Mouse (Mus musculus) heart, embryonic 12.5 days (tissue): ENCODE results near the gene Prkd2. TPM values are rescaled to one million over a fixed set of nuclear protein-coding genes. Genes with fewer than 3 reads are reported as not detected.

ENCODE experiments used
- ATAC-seq: fragments of 200-750 bp; cut with Nextera tagmentation; 2 replicates; pipeline ENCODE4 v1.8.0; 2017; ENCODE audit warnings: moderate TSS enrichment, moderate library complexity; ENCODE audit not compliant: insufficient number of reproducible peaks, low FRiP score
- H3K27ac ChIP-seq: fragments of 300-500 bp; sonication (generic); 2 replicates; pipeline ENCODE4 v1.5.1; 2016; ENCODE audit warnings: mild to moderate bottlenecking, moderate library complexity; ENCODE audit not compliant: poor library complexity, severe bottlenecking
- H3K27me3 ChIP-seq: fragments of 300-500 bp; sonication (generic); replicated peaks from 2 replicates; pipeline ENCODE4 v1.6.1; 2016; ENCODE audit warnings: mild to moderate bottlenecking, moderate library complexity
- H3K36me3 ChIP-seq: fragments of 300-500 bp; sonication (generic); 2 replicates; pipeline ENCODE4 v1.6.1; 2016; ENCODE audit warnings: mild to moderate bottlenecking, moderate library complexity
- H3K4me1 ChIP-seq: fragments of 300-500 bp; sonication (generic); replicated peaks from 2 replicates; pipeline ENCODE4 v1.6.1; 2016; ENCODE audit warnings: mild to moderate bottlenecking
- H3K4me2 ChIP-seq: fragments of 300-500 bp; sonication (generic); 2 replicates; pipeline ENCODE4 v1.6.1; 2016; ENCODE audit warnings: mild to moderate bottlenecking, moderate library complexity
- H3K4me3 ChIP-seq: fragments of 300-500 bp; sonication (generic); 2 replicates; pipeline ENCODE4 v1.5.1; 2016; ENCODE audit warnings: mild to moderate bottlenecking
- H3K9ac ChIP-seq: fragments of 300-500 bp; sonication (generic); 2 replicates; pipeline ENCODE4 v1.6.1; 2016; ENCODE audit warnings: mild to moderate bottlenecking, moderate library complexity
- H3K9me3 ChIP-seq: fragments of 300-500 bp; sonication (generic); replicated peaks from 2 replicates; pipeline ENCODE4 v1.6.1; 2016; ENCODE audit warnings: mild to moderate bottlenecking, moderate library complexity
- WGBS: fragments of 180-500 bp; shearing (Covaris S2); methylation state at CpG from one replicate; pipeline ENCODE4 v1.1.7; 2016; 5-methylcytosine and 5-hydroxymethylcytosine counted together
- polyA plus RNA-seq: library from polyadenylated mRNA; unstranded; fragments of >200 nt; fragmentation: Nextera tagmentation; extraction: Ambion mirVana; gene quantifications from 2 replicates; pipeline ENCODE4 v1.2.1, GENCODE M21; 2016

Prkd2 gene
- polyA plus RNA-seq, 1 experiment from 2014 or later = 10.8 TPM

- Histone ChIP-seq H3K36me3 (peaks cover 84% of the 10 kb centered on the region), H3K4me2 (no peak overlapping the region), H3K9me3 (peaks cover 25% of the 10 kb centered on the region), H3K27ac (peak overlapping the region; percentile 75), H3K4me1 (peaks cover 46% of the 10 kb centered on the region), H3K27me3 (peaks cover 21% of the 10 kb centered on the region), H3K9ac (0 out of 2 replicates have a peak overlapping the region, but pooled peaks have one; percentile 2), H3K4me3 (no peak overlapping the region)
- WGBS = 83% methylated on average over 6 of the region's 6 CpGs
- ATAC-seq = no peak
These were observed 40.5 kb downstream of the Prkd2 start for GRCm38 (mm10) chr7:16883162-16883561.

- ATAC-seq = no peak
- Histone ChIP-seq H3K4me2 (no peak overlapping the region), H3K9me3 (peaks cover 25% of the 10 kb centered on the region), H3K4me3 (no peak overlapping the region), H3K27me3 (peaks cover 21% of the 10 kb centered on the region), H3K36me3 (peaks cover 80% of the 10 kb centered on the region), H3K9ac (no peak overlapping the region), H3K27ac (no peak overlapping the region), H3K4me1 (peaks cover 43% of the 10 kb centered on the region)
- 76% methylated on average over 4 of the region's 4 CpGs for WGBS
These were observed 41.6 kb downstream of the Prkd2 start for GRCm38 (mm10) chr7:16884334-16884733.

GRCm38 (mm10) chr7:16885271-16885776 is 42.6 kb downstream of the Prkd2 start:
- no peak for ATAC-seq

DNA sequence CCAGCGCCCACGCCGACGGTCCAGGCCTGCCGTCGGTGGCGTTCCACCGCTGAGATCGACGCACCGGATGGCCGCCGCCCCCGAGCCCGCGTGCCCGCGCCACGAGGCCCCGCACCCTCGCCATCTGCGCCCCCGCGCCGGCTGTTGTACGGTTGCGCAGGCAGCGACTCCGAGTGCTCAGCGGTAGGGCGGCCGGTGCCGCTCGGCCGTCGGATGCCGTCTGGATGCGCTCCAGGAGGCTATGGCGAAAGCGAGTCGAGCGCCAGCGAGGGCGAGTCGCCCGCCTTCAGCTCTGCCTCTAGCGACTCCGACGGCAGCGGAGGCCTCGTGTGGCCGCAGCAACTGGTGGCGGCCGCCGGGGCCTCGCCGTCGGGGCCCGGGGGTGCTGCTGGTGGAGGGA is 43.2 kb downstream of the Prkd2 start:
- Histone ChIP-seq H3K27ac (no peak overlapping the region), H3K27me3 (peaks cover 21% of the 10 kb centered on the region), H3K9me3 (peaks cover 30% of the 10 kb centered on the region), H3K36me3 (peaks cover 80% of the 10 kb centered on the region), H3K4me2 (peak overlapping the region; percentile 50; the same call in 1 of the 2 replicates), H3K9ac (peak overlapping the region; percentile 14; the same call in 1 of the 2 replicates), H3K4me1 (peaks cover 35% of the 10 kb centered on the region), H3K4me3 (peak overlapping the region; percentile 34)
- ATAC-seq = no peak
- WGBS = 59% methylated on average over 59 of the region's 59 CpGs

More at GRCm38 (mm10) chr7:16885271-16885776, 42.6 kb downstream of the Prkd2 start:
- peaks cover 35% of the 10 kb centered on the region for H3K4me1 ChIP-seq
- H3K9me3 ChIP-seq = peaks cover 30% of the 10 kb centered on the region
- H3K9ac ChIP-seq = peak overlapping the region; percentile 24
- WGBS = 31% methylated on average over 94 of the region's 95 CpGs
- peak overlapping the region; percentile 50 for H3K4me2 ChIP-seq
- peaks cover 82% of the 10 kb centered on the region for H3K36me3 ChIP-seq
- no peak overlapping the region for H3K27ac ChIP-seq
- H3K27me3 ChIP-seq = peaks cover 21% of the 10 kb centered on the region
- peak overlapping the region; percentile 34 for H3K4me3 ChIP-seq

- Histone ChIP-seq H3K4me1 (peaks cover 45% of the 10 kb centered on the region), H3K9me3 (peaks cover 15% of the 10 kb centered on the region), H3K36me3 (peaks cover 37% of the 10 kb centered on the region), H3K27me3 (peaks cover 36% of the 10 kb centered on the region), H3K4me2 (peak overlapping the region; percentile 71), H3K27ac (peak overlapping the region; percentile 77), H3K9ac (peak overlapping the region; percentile 42; the same call in 1 of the 2 replicates), H3K4me3 (peak overlapping the region; percentile 15)
- ATAC-seq = 0 out of 2 replicates have a peak, but pooled peaks have one; percentile 0
- WGBS = 24% methylated on average over 6 of the region's 6 CpGs
These were observed 47.8 kb downstream of the Prkd2 start for GRCm38 (mm10) chr7:16890536-16890935.

DNA sequence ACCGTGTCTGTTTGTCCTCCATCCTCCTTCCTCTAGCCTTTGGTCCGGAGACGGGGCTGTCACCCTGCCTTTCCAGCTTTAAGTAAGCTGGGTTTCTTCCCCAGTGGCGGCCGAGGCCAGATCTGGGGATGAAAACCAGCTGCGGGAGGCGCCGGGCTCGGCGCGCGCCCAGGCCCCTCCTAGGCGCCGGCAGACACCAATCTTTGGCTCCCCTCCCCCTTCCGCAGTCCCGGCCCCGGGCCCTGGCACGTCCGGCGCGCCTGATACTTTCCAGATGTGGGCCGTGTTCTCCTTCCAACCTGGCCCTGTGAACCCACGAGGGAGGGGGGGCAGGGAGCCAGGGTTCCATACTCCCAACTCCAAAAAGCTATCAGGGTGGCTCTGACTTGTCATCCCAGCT is 48.2 kb downstream of the Prkd2 start:
- H3K27ac ChIP-seq = peak overlapping the region; percentile 77
- peaks cover 32% of the 10 kb centered on the region for H3K27me3 ChIP-seq
- ATAC-seq = peak; percentile 82
- peaks cover 33% of the 10 kb centered on the region for H3K36me3 ChIP-seq
- peaks cover 11% of the 10 kb centered on the region for H3K9me3 ChIP-seq
- peak overlapping the region; percentile 42; the same call in 1 of the 2 replicates for H3K9ac ChIP-seq
- 1% methylated on average over 23 of the region's 23 CpGs for WGBS
- H3K4me1 ChIP-seq = peaks cover 45% of the 10 kb centered on the region
- H3K4me2 ChIP-seq = peak overlapping the region; percentile 71
- peak overlapping the region; percentile 15 for H3K4me3 ChIP-seq

- peak within 1 kb of the TSS; percentile 52; the same call in 1 of the 2 replicates for H3K9ac ChIP-seq
- peak within 1 kb of the TSS; percentile 35 for H3K4me3 ChIP-seq
- H3K4me1 ChIP-seq = peaks cover 45% of the 10 kb centered on the region
- H3K9me3 ChIP-seq = 0 out of 2 replicates have a peak, but pooled peaks cover 5% of the 10 kb centered on the region
- ATAC-seq = peak; percentile 83
- H3K36me3 ChIP-seq = peaks cover 24% of the 10 kb centered on the region
- peak within 1 kb of the TSS; percentile 77 for H3K27ac ChIP-seq
- WGBS = under 1% methylated on average over 30 of the region's 30 CpGs
- peaks cover 32% of the 10 kb centered on the region for H3K27me3 ChIP-seq
- peak within 1 kb of the TSS; percentile 71 for H3K4me2 ChIP-seq
These were observed 49.1 kb downstream of the Prkd2 start, which contains the start of gene Gng8 for GRCm38 (mm10) chr7:16891641-16892351. TSS of gene Gng8 (plus strand) at chr7:16891786.

GRCm38 (mm10) chr7:16892352-16892730 is 49.6 kb downstream of the Prkd2 start:
- H3K4me3 ChIP-seq = peak overlapping the region; percentile 35
- no peak for ATAC-seq
- H3K9ac ChIP-seq = peak overlapping the region; percentile 27; the same call in 1 of the 2 replicates
- 43% methylated on average over 9 of the region's 9 CpGs for WGBS
- no peak overlapping the region for H3K27ac ChIP-seq
- H3K9me3 ChIP-seq = 0 out of 2 replicates have a peak, but pooled peaks cover 5% of the 10 kb centered on the region
- peak overlapping the region; percentile 71 for H3K4me2 ChIP-seq
- H3K27me3 ChIP-seq = peaks cover 37% of the 10 kb centered on the region
- H3K4me1 ChIP-seq = peaks cover 45% of the 10 kb centered on the region
- peaks cover 19% of the 10 kb centered on the region for H3K36me3 ChIP-seq

DNA sequence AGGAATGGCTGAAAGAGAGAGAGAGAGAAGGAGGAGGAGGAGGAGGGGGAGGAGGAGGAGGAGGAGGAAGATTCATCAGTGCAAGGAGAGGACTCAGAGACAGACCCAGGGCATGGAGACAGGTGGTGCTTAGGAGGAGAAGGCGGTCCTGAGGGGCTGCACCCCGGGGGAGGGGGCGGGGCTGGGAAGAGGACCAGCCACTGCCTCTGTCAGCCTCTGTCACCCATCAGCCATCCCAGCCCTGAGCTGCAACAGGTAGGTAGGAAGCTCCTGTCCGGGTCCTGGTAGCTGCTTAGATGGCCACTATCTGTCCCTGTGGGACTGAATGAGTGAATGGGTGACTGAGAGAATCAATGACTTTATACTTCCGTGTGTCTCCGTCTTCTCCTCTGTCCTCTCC is 50.9 kb downstream of the Prkd2 start:
- Histone ChIP-seq H3K9me3 (0 out of 2 replicates have a peak, but pooled peaks cover 5% of the 10 kb centered on the region), H3K36me3 (peaks cover 7% of the 10 kb centered on the region; the same call in 1 of the 2 replicates), H3K27ac (no peak overlapping the region), H3K9ac (no peak overlapping the region), H3K4me1 (peaks cover 45% of the 10 kb centered on the region), H3K4me3 (peak overlapping the region; percentile 0; the same call in 1 of the 2 replicates), H3K4me2 (peak overlapping the region; percentile 71), H3K27me3 (peaks cover 40% of the 10 kb centered on the region)
- ATAC-seq = no peak
- WGBS = 5% methylated on average over 6 of the region's 6 CpGs

DNA sequence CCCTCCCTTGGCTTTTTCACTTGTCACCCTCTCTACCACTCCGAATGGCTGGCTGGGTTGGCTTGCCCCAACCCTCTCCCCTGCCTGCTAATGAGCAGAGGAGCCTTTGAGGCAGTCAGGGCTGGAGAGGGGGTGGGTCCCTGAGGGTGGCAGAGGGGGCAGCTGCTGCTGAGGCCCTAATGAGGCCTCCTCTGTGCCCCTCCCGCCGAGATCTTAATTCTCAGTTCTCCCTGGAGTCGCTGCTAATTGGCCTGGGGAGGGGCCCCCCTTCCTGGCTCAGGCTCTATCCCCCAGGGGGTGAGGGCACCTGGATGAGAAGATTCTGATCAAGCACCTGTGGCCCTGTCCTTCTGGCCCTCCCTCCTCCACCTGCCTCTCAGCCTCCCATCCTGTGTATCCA is 51.6 kb downstream of the Prkd2 start:
- H3K27ac ChIP-seq = no peak overlapping the region
- peak overlapping the region; percentile 71; the same call in 1 of the 2 replicates for H3K4me2 ChIP-seq
- H3K9ac ChIP-seq = no peak overlapping the region
- ATAC-seq = no peak
- peaks cover 43% of the 10 kb centered on the region for H3K27me3 ChIP-seq
- 0 out of 2 replicates have a peak, but pooled peaks cover 5% of the 10 kb centered on the region for H3K9me3 ChIP-seq
- peaks cover 3% of the 10 kb centered on the region; the same call in 1 of the 2 replicates for H3K36me3 ChIP-seq
- peak overlapping the region; percentile 20; the same call in 1 of the 2 replicates for H3K4me3 ChIP-seq
- H3K4me1 ChIP-seq = peaks cover 45% of the 10 kb centered on the region
- 2% methylated on average over 4 of the region's 4 CpGs for WGBS

GRCm38 (mm10) chr7:16895000-16895399 is 52.3 kb downstream of the Prkd2 start:
- Histone ChIP-seq H3K9ac (no peak overlapping the region), H3K4me3 (peak overlapping the region; percentile 20), H3K27me3 (peaks cover 50% of the 10 kb centered on the region), H3K9me3 (no peaks in the 10 kb centered on the region), H3K27ac (no peak overlapping the region), H3K4me1 (peaks cover 45% of the 10 kb centered on the region), H3K4me2 (peak overlapping the region; percentile 71), H3K36me3 (no peaks in the 10 kb centered on the region)
- WGBS = under 1% methylated on average over 24 of the region's 24 CpGs
- 0 out of 2 replicates have a peak, but pooled peaks have one; percentile 1 for ATAC-seq
